ENCODE assay signal across 8 mouse cellular contexts in genomic region chr8:3475715-3476429, GRCm38 (mm10). TPM values are rescaled to one million over a fixed set of nuclear protein-coding genes. Genes with fewer than 3 reads are reported as not detected.
DNase-seq lines count a peak whose midpoint lies in the region; ATAC-seq and TF ChIP-seq lines count a peak whose summit lies in the region.

No protein-coding gene starts in this region.

- no peaks in the 10 kb centered on the region for H3K9me3 ChIP-seq in E14TG2a.4 (ENCODE audit: low read length)

- peak overlapping the region; percentile 69 for H3K4me3 ChIP-seq in E14TG2a.4 (replicated peaks; ENCODE audit: low read length)

- peaks cover 10% of the 10 kb centered on the region for H3K4me1 ChIP-seq in E14TG2a.4 (replicated peaks; ENCODE audit: low read depth, low read length)

- ATAC-seq in granulocyte monocyte progenitor cell, adult 5-6 weeks (replicated peaks; ENCODE audit: poor library complexity, severe bottlenecking): peak; percentile 53
- ATAC-seq in megakaryocyte, adult 5-6 weeks (ENCODE audit: poor library complexity, severe bottlenecking): peak; percentile 49

- H3K27me3 ChIP-seq in E14TG2a.4 (ENCODE audit: insufficient read depth, low read length): peaks cover 41% of the 10 kb centered on the region

- no peaks in the 10 kb centered on the region for H3K36me3 ChIP-seq in E14TG2a.4 (ENCODE audit: insufficient read depth, low read length)

- DNase-seq in embryo, embryonic 10 days (ENCODE audit: low spot score): peak; percentile 47
- DNase-seq in embryo, embryonic 9.5 days (ENCODE audit: extremely low spot score): no peak
- no peak for DNase-seq in cerebellum, postnatal 25 days
- DNase-seq in thymus, postnatal 25 days: no peak
- DNase-seq in left cerebral cortex, adult 18-20 months (ENCODE audit: low spot score in 2 of 2): no peak

- TF ChIP-seq CTCF in E14TG2a.4 (conservative IDR thresholded peaks at IDR 0.05; ENCODE audit: low read length): no peak

RNA-seq across cellular contexts. Expression of gene Tex45, which starts 5.2 kb away (rescaled TPM):
- total RNA-seq in granulocyte monocyte progenitor cell, adult 5-6 weeks (2014; fragmentation: Nextera tagmentation): not detected in 2 replicates
- total RNA-seq in granulocyte monocyte progenitor cell, adult 5-6 weeks (2017): not detected in 2 replicates
- not detected in 2 replicates for total RNA-seq in megakaryocyte, adult 5-6 weeks (2015)
- total RNA-seq in megakaryocyte, adult 5-6 weeks (2017): not detected in 2 replicates
- not detected for total RNA-seq in left cerebral cortex, adult 18-20 months (2021)

RNA-seq across cellular contexts. Expression of gene Pex11g, which starts 8.4 kb away (rescaled TPM):
- 2.3 and 2.8 TPM in 2 replicates for total RNA-seq in granulocyte monocyte progenitor cell, adult 5-6 weeks (2014; fragmentation: Nextera tagmentation)
- total RNA-seq in granulocyte monocyte progenitor cell, adult 5-6 weeks (2017): 1.6 and 3.4 TPM in 2 replicates
- total RNA-seq in megakaryocyte, adult 5-6 weeks (2015): 0.20 and 0.32 TPM in 2 replicates
- 0.99 TPM in 1 of 2 replicates, not detected in the other for total RNA-seq in megakaryocyte, adult 5-6 weeks (2017)
- under 1 TPM; 0.33 to 0.77 TPM for total RNA-seq in left cerebral cortex, adult 18-20 months (2021)

RNA-seq across cellular contexts. Expression of gene Zfp358, which starts 17.1 kb away (rescaled TPM):
- 11.8 and 17.0 TPM in 2 replicates for total RNA-seq in granulocyte monocyte progenitor cell, adult 5-6 weeks (2014; fragmentation: Nextera tagmentation)
- 3.3 and 5.0 TPM in 2 replicates for total RNA-seq in granulocyte monocyte progenitor cell, adult 5-6 weeks (2017)
- total RNA-seq in megakaryocyte, adult 5-6 weeks (2015): 6.7 and 7.9 TPM in 2 replicates
- 2.4 and 3.3 TPM in 2 replicates for total RNA-seq in megakaryocyte, adult 5-6 weeks (2017)
- 10 to 100 TPM; 34.3 to 34.6 TPM for total RNA-seq in left cerebral cortex, adult 18-20 months (2021)

RNA-seq across cellular contexts. Expression of gene Mcoln1, which starts 24.4 kb away (rescaled TPM):
- total RNA-seq in granulocyte monocyte progenitor cell, adult 5-6 weeks (2014; fragmentation: Nextera tagmentation): 26.7 and 55.5 TPM in 2 replicates
- 21.8 and 41.5 TPM in 2 replicates for total RNA-seq in granulocyte monocyte progenitor cell, adult 5-6 weeks (2017)
- 20.1 and 22.7 TPM in 2 replicates for total RNA-seq in megakaryocyte, adult 5-6 weeks (2015)
- 32.9 and 42.3 TPM in 2 replicates for total RNA-seq in megakaryocyte, adult 5-6 weeks (2017)
- total RNA-seq in left cerebral cortex, adult 18-20 months (2021): 10 to 100 TPM; 82.2 to 92.0 TPM

RNA-seq across cellular contexts. Expression of gene Pnpla6, which starts 39.3 kb away (rescaled TPM):
- total RNA-seq in granulocyte monocyte progenitor cell, adult 5-6 weeks (2014; fragmentation: Nextera tagmentation): 39.0 and 39.4 TPM in 2 replicates
- total RNA-seq in granulocyte monocyte progenitor cell, adult 5-6 weeks (2017): 11.8 and 16.8 TPM in 2 replicates
- total RNA-seq in megakaryocyte, adult 5-6 weeks (2015): 9.5 and 13.9 TPM in 2 replicates
- total RNA-seq in megakaryocyte, adult 5-6 weeks (2017): 9.2 and 15.6 TPM in 2 replicates
- 10 to 100 TPM; 66.3 to 76.8 TPM for total RNA-seq in left cerebral cortex, adult 18-20 months (2021)
